In the genomic region with DNA sequence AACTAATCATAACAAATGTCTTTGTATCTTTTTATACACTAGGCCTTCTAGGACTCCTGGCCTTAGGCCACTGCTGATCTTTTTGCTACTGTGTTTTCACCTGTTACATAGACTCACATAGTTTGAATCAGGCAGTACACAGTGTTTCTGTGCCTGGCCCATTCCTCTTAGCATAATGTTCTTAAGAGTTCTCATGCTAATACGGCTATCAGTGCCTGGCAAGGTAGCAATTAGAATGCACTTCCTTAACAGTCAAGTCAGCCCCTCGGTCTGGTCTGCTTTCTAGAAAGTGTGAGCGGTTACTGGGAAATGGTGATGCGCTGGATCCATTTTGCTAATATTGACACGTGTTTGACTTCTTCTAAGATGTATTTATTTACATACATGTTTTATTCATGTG, we compare ENCODE assay signal across 37 mouse cellular contexts. TPM values are rescaled to one million over a fixed set of nuclear protein-coding genes. Genes with fewer than 3 reads are reported as not detected.
"Had no signal": no experiment of that assay in that cellular context is flagged by ENCODE, and none has a peak within 500 bp of the region (broad histone marks: within the 10 kb centered on the region; RNA-seq: fewer than 3 reads in every experiment).

No protein-coding gene starts in this region.

- H3K4me2 ChIP-seq: heart, embryonic 11.5 days; heart, embryonic 13.5 days; heart, embryonic 15.5 days; hindbrain, embryonic 12.5 days; hindbrain, embryonic 14.5 days; intestine, embryonic 15.5 days; limb, embryonic 13.5 days; limb, embryonic 15.5 days; liver, embryonic 13.5 days; liver, embryonic 15.5 days had no signal

- H3K27me3 ChIP-seq: heart, embryonic 13.5 days; heart, embryonic 15.5 days; hindbrain, embryonic 12.5 days; intestine, embryonic 15.5 days; limb, embryonic 13.5 days; limb, embryonic 15.5 days; liver, embryonic 15.5 days had no signal

- H3K36me3 ChIP-seq: heart, embryonic 13.5 days; heart, embryonic 15.5 days; hindbrain, embryonic 10.5 days; hindbrain, embryonic 12.5 days; intestine, embryonic 15.5 days; limb, embryonic 13.5 days; limb, embryonic 15.5 days; liver, embryonic 13.5 days; liver, embryonic 15.5 days had no signal

- H3K4me3 ChIP-seq: gastrocnemius, adult 2 months; heart, adult 2 months; heart, embryonic 13.5 days; heart, embryonic 15.5 days; hindbrain, embryonic 10.5 days; hindbrain, embryonic 12.5 days; intestine, embryonic 15.5 days; layer of hippocampus, adult 2 months; left cerebral cortex, adult 2 months; limb, embryonic 13.5 days; limb, embryonic 15.5 days; liver, embryonic 13.5 days; liver, embryonic 15.5 days had no signal

- ATAC-seq: hindbrain, embryonic 16.5 days; inflammation-experienced regulatory T-cells, adult 6 months; intestine, embryonic 15.5 days; intestine, postnatal 0 days had no signal

- H3K4me1 ChIP-seq: heart, embryonic 13.5 days; heart, embryonic 15.5 days; hindbrain, embryonic 10.5 days; hindbrain, embryonic 12.5 days; intestine, embryonic 15.5 days; limb, embryonic 13.5 days; limb, embryonic 15.5 days; liver, embryonic 13.5 days; liver, embryonic 15.5 days had no signal

- H3K27ac ChIP-seq: gastrocnemius, adult 2 months; heart, adult 2 months; heart, embryonic 13.5 days; heart, embryonic 15.5 days; hindbrain, embryonic 10.5 days; hindbrain, embryonic 12.5 days; hindbrain, embryonic 14.5 days; intestine, embryonic 15.5 days; layer of hippocampus, adult 2 months; left cerebral cortex, adult 2 months; limb, embryonic 13.5 days; limb, embryonic 15.5 days; liver, embryonic 13.5 days; liver, embryonic 15.5 days had no signal

- H3K9me3 ChIP-seq: heart, embryonic 13.5 days; heart, embryonic 15.5 days; hindbrain, embryonic 10.5 days; hindbrain, embryonic 12.5 days; intestine, embryonic 15.5 days; limb, embryonic 13.5 days; limb, embryonic 15.5 days; liver, embryonic 13.5 days; liver, embryonic 15.5 days had no signal

- DNase-seq: gastrocnemius, adult 2 months; gastrocnemius, postnatal 10 days; gastrocnemius, postnatal 25 days; heart, adult 2 months; heart, postnatal 4 days; kidney, adult 18-20 months; kidney, adult 8-10 months; kidney, postnatal 10 days; kidney, postnatal 25 days; kidney, postnatal 4 days; left cerebral cortex, postnatal 4 days; liver, embryonic 13.5 days had no signal

- H3K9ac ChIP-seq: heart, embryonic 13.5 days; heart, embryonic 15.5 days; hindbrain, embryonic 12.5 days; hindbrain, embryonic 14.5 days; intestine, embryonic 15.5 days; limb, embryonic 13.5 days; limb, embryonic 15.5 days; liver, embryonic 13.5 days; liver, embryonic 15.5 days had no signal

RNA-seq across cellular contexts. Expression of gene Lep, which starts 54.2 kb away (rescaled TPM):
- total RNA-seq: granulocyte monocyte progenitor cell, adult 5-6 weeks; layer of hippocampus, adult 2 months; layer of hippocampus, postnatal 10 days; layer of hippocampus, postnatal 25 days; left cerebral cortex, adult 2 months; left cerebral cortex, postnatal 10 days; left cerebral cortex, postnatal 25 days; left cerebral cortex, postnatal 4 days had no signal
- polyA plus RNA-seq: heart, embryonic 11.5 days; heart, embryonic 13.5 days; heart, embryonic 15.5 days; heart, postnatal 0 days; hindbrain, embryonic 10.5 days; hindbrain, embryonic 12.5 days; hindbrain, embryonic 14.5 days; hindbrain, embryonic 16.5 days; inflammation-experienced regulatory T-cells, adult 6 months; intestine, embryonic 15.5 days; intestine, postnatal 0 days; kidney, embryonic 14.5 days; kidney, embryonic 16.5 days; limb, embryonic 11.5 days; limb, embryonic 13.5 days; limb, embryonic 15.5 days; liver, adult 2 months; liver, embryonic 13.5 days; liver, embryonic 15.5 days had no signal
